Mouse (Mus musculus) heart, adult 2 months (tissue): ENCODE measurements around the gene Sstr3.

Experiments
- CTCF ChIP-seq: fragments of 200-600 bp; IDR thresholded peaks from 2 replicates; pipeline ENCODE4 v1.8.1; 2022; ENCODE audit warnings: antibody characterized with exemption, mild to moderate bottlenecking, moderate library complexity
- EP300 ChIP-seq: fragments of 200-500 bp; IDR thresholded peaks from 2 replicates; pipeline ENCODE4 v1.6.1; 2011; ENCODE audit warnings: low read depth, low read length, control low read depth; ENCODE audit not compliant: insufficient read depth
- POLR2A ChIP-seq: fragments of 200-500 bp; IDR thresholded peaks from 2 replicates; pipeline ENCODE4 v1.6.1; 2011; ENCODE audit warnings: mild to moderate bottlenecking, low read depth, low read length, control low read depth; ENCODE audit not compliant: insufficient read depth

DNA sequence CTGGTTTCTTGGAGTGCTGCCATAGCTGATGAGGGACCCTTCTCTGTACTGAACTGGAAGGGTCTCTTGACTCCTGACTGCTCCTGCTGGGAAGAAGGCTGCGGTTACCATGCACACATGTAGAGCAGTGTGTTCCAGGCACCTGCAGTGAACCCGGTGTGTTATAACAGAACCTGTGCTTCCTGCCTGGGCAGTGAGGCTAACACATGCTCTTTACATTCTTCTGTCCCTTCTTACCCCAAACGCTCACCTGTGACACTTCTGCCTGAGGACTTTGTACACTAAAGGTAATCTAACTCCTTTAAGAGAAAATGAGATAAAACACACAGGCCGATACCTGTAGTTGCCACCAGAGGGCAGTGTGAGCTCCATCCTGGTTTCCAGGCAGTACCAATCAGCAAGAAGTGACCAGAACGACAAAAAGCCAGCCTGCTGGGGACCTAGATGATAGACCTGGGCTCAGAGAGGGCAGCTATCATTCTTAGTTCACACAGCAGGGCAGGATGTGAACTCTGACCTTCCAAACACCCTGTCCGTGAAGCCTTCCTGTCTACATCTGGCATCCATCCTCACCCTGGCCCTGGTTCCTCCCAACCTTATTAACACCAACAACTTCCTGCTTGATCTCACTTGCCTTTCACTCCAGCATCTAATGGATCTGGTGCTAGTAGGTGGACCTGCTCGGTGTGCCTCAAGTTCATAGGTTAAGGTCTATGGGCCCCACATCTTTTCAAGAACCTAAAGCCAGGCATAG, 29.9 kb downstream of the Sstr3 start:
- TF ChIP-seq CTCF (peak; percentile 98), POLR2A (no peak), EP300 (peak; percentile 88; the same call in 1 of the 2 replicates)
